Mouse (Mus musculus) adrenal gland (tissue): ENCODE measurements around the gene Hes7.

Experiments
- intact Hi-C: fragments of 180-260 bp; cut with DNase I; formaldehyde crosslinking; loops from one replicate; pipeline ENCODE4 v1.15.1; 2025

Gene Hes7

DNA sequence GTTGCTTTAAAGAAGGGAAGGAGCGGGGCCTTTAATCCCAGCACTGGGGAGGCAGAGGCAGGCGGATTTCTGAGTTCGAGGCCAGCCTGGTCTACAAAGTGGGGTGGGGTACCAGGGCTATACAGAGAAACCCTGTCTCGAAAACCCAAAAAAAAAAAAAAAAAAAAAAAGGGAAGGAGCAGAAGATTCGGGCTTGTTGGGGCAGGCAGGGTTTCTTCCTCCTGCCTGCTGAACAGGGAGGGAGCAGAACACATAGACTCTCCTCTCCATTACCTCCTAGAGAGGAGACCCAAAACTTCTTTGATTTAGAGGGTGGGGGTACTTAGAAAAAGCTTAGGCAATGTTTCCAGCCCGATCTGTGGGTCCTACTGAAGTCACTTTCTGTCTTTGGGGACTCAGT, 15.2 kb downstream of the Hes7 start:
- intact Hi-C loops: no loop called here

DNA sequence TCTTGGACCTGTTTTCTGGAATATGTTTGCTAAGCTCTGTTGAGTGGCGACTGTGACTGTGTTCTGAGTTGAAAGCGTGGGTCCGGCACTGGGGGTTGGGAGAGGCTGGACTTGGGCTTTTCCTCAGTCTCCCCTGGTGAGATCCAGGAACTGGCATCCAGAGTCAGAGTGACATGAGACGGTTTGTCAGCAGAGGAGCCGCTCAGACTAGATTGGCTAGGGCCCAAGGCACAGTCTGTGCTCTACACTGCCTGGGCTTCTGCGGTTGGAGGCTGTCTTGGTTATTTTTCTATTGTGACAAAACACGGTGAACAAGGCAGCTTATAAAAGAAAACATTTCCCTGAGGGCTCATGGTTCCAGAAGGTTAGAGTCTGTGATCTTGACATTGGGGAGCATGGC, 27.3 kb downstream of the Hes7 start:
- intact Hi-C loops: no loop called here

DNA sequence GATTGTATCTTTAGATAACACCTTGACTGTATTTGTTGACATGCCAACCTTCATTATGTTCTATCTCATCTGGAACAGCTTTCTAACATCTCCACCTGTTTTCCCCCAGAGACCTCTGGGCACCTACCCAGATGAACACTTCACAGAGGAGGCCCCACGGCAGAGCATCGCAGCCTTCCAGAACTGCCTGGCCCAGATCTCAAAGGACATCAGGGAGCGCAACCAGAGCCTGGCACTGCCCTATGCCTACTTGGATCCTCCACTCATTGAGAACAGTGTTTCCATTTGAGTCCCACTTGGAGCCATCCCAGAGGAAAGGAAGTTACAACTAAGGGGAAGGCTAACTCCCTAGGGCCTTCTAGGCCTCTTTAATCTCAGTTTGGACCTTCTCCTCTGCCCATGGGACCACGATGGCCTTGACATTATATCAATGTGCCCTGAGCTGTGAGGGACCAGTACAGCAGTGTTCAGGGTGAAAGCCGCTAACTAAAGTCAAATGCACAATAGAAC, 28.3 kb downstream of the Hes7 start:
- intact Hi-C loops: loop anchor here (2.0 kb wide), 1 partner anchor 22 kb away; no protein-coding TSS in a partner anchor

DNA sequence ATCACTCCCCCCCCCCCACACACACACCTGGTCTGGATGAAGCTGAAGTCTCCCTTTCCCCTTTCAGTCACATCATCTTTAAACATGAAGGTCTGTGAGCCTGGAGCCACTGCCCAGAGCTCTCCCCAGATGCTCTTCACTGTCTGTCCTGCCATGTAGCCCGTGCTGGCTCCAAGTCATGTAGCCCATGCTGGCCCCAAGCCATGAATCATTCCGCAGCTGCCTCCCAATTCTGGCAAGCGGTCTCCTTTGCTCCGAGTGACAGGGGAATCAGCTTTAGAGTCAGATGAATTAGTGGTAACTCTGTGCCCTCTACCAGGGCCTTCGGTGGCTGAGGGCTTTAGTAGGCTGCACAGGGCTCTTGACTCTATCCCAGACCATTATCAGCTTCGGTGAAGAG, 29.5 kb downstream of the Hes7 start:
- intact Hi-C loops: loop anchor here (2.0 kb wide), 1 partner anchor 23 kb away; no protein-coding TSS in a partner anchor

DNA sequence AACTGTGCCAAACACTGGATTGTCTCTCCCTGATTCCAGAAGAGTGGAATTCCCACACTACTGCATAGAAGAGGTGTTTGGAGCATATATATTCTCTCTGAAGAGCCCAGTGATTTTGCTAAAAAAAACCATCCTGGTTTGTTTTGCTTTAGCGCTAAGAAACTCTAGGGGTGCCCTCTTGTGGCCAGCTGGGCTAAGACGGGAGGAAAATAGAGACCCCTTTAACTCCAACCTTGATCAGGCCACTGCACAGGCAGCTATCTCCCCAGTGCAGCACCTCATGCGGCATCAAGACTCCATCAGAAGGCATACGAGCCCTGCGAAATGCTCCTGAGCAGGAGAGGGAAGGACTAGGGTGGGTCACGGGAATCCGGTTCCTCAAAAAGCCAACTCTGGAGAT, 30.2 kb downstream of the Hes7 start:
- intact Hi-C loops: no loop called here

DNA sequence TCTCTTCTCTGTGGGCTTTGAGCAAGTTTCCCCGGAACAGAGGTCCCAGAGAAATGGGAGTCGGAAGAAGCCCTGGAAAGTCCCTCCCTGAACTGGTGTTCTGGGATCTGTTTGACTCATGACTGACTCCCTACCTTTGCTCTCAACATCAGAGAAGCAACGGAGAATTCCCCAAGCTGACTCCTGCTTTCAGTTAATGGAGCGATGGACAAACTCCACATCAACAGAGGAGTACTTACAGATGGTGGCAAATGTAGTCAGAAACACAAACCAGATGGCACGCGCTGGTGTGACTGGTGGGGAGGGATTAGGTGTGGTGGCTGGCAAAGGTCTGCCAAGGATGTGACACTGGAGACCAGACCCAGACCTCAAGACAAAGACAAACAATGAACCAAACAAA, 30.8 kb downstream of the Hes7 start:
- intact Hi-C loops: no loop called here

DNA sequence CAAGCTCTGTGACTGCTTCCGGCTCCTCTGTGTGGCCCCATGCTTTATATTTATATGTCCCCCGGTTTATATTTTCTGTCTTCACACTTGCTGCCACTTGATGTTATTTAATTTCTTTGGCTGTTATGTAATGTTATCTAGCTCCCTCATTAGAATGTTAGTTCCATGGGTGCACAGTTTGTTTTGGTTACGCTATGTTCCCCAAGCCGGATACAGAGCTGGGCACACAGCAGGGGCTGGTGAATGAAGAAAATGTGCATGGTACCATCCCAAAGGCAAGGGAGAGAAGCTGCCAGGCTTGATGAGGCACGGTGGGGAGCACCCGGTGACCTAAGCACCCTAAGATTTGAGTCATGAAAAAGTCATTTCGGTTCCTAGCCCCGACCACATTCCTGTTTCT, 33.6 kb downstream of the Hes7 start:
- intact Hi-C loops: no loop called here

DNA sequence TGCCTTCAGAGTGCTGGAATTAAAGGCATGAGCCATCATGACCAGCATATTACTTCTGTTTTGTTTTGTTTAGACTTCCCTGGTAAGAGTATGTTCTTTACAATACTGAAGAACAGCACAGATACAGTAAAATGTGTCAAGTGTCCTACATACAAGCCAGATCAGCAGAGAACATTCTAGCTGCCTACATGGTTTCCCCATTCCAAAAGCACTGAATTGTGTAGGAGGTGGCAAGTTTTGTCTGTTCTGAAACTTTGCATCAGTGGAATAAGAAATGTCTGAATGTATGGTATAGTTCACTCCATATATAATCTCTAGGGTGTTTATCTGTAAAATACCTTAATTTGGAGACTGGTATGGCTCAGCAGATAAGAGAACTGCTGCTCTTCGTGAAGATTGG, 35.1 kb downstream of the Hes7 start:
- intact Hi-C loops: no loop called here

DNA sequence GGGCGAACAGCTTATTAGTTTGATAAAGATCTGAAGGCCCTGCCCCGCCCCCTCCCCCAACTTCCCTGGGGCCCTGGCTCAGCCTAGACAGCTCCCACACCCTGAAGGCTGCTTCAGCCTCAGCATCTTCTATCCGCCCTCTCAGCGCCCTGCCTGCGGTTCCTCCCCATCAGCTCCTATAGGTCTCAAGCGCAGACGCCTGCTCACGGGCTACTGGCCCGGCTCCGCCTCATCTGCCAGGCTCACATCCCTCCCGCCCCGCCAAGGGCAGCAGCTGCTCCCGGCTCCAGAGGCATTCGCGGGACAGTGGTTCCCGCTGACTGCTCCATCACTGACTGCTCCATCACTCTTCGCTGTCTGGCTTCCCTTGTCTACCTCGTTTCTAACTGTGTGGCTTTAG, 36.6 kb downstream of the Hes7 start, which contains the start of gene Alox12b:
Alox12b (plus strand) TSS at position 190 of the 400 bp plus-strand sequence.
- intact Hi-C loops: no loop called here

DNA sequence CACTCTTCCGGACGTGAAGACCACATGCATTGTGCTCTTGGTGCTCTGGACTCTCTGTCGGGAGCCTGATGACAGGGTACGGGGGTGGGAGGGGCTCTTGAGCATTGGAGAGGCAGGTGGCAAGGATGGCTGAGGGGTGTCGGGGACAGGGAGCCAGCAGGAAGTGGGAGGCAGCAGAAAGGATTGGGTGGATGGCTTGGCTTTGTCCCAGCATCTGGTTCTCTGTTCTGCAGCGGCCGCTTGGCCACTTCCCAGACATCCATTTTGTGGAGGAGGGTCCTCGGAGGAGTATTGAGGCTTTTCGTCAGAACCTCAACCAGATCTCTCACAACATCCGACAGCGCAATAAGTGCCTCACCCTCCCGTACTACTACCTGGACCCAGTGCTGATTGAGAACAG, 49.1 kb downstream of the Hes7 start:
- intact Hi-C loops: no loop called here

DNA sequence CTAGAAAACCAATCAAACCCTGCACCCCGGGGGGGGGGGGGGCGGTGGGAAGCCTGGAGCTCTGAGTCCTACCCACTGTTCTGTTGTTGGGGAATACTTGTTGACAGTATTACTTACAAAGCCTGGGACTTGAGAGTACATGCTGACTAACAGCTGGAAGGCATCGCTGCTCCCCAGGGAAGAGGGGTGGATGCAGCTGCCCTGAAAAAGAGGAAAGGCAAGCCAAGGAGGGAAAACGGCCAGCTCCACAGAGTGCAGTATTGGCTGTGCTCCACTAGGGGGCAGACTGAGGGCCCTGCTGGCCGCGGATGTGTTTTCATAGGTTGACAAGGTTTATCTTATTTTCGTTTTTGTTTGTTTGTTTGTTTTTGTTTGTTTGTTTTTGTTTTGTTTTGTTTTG, 51.4 kb downstream of the Hes7 start:
- intact Hi-C loops: no loop called here

DNA sequence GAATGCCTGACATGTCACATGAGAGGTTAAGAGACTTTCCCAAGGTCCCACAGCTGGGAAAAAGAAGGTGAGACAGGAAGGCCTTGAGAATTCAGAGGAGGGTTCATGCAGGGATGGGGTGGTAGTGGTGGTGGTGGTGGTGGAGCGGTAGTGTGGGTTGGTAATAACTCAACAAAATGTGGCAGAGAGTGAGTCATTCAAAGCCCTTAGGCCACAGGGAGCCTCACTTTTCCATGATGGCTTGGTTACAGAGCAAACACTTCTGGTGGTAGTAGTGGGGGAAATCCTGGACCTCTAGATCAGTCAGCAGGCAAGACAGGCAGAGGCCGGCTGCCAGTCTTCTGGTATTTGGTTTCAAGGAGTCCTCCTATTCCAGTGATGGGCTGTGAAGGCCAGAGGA, 52.4 kb downstream of the Hes7 start:
- intact Hi-C loops: no loop called here
